Mouse (Mus musculus) ES-E14 (cell line): ENCODE results near the gene Tcea2. TPM values are rescaled to one million over a fixed set of nuclear protein-coding genes. Genes with fewer than 3 reads are reported as not detected.

Experiments
- DNase-seq: peaks from one replicate; pipeline ENCODE4 v3.0.0-alpha.2; 2013; ENCODE audit warnings: low read depth, low spot score
- H3K27ac ChIP-seq: 2 replicates; pipeline ENCODE4 v1.5.1; 2012; ENCODE audit warnings: low read depth, mild to moderate bottlenecking, low read length, moderate library complexity, mixed read lengths; ENCODE audit not compliant: poor library complexity, insufficient read depth, severe bottlenecking
- H3K36me3 ChIP-seq: 2 replicates; pipeline ENCODE4 v1.6.1; 2012; ENCODE audit warnings: mild to moderate bottlenecking, low read length, moderate library complexity, mixed read lengths; ENCODE audit not compliant: control insufficient read depth, poor library complexity, insufficient read depth, severe bottlenecking
- H3K4me1 ChIP-seq, 2 experiments: fragments of 150-350 bp in 1 of 2; sonication (generic) in 1 of 2; 2 replicates each; pipeline ENCODE4 v1.6.1; 2012; ENCODE audit warnings: low read length in 2 of 2, mild to moderate bottlenecking in 1 of 2, mixed read lengths in 1 of 2; ENCODE audit not compliant: control insufficient read depth in 2 of 2, insufficient read depth in 2 of 2, poor library complexity in 1 of 2
- H3K4me3 ChIP-seq, 2 experiments: fragments of 150-350 bp in 1 of 2; sonication (generic) in 1 of 2; 2 replicates each; pipeline ENCODE4 v1.5.1; 2012; ENCODE audit warnings: low read length in 2 of 2, low read depth in 1 of 2, mild to moderate bottlenecking in 1 of 2, mixed read lengths in 1 of 2; ENCODE audit not compliant: insufficient read depth in 1 of 2, poor library complexity in 1 of 2, severe bottlenecking in 1 of 2
- H3K9ac ChIP-seq: 2 replicates; pipeline ENCODE4 v1.6.1; 2012; ENCODE audit warnings: low read depth, mild to moderate bottlenecking, low read length, mixed read lengths; ENCODE audit not compliant: poor library complexity, insufficient read depth, severe bottlenecking
- H3K9me3 ChIP-seq: fragments of 150-350 bp; sonication (generic); 2 replicates; pipeline ENCODE4 v1.6.1; 2012; ENCODE audit warnings: low read depth, mild to moderate bottlenecking, low read length; ENCODE audit not compliant: control insufficient read depth, insufficient read depth
- CHD2 ChIP-seq: IDR thresholded peaks from 2 replicates; pipeline ENCODE4 v1.6.1; 2014; ENCODE audit warnings: mild to moderate bottlenecking, low read depth, low read length, inconsistent platforms
- HCFC1 ChIP-seq: IDR thresholded peaks from 2 replicates; pipeline ENCODE4 v1.6.1; 2012; ENCODE audit warnings: low read length, inconsistent platforms, borderline replicate concordance; ENCODE audit not compliant: insufficient read depth
- MAFK ChIP-seq: IDR thresholded peaks from 2 replicates; pipeline ENCODE4 v1.6.1; 2014; ENCODE audit warnings: mild to moderate bottlenecking, low read depth, low read length, inconsistent platforms; ENCODE audit not compliant: insufficient read depth
- ZC3H11A ChIP-seq: IDR thresholded peaks from 2 replicates; pipeline ENCODE4 v1.6.1; 2012; ENCODE audit warnings: low read depth, mild to moderate bottlenecking, inconsistent platforms, low read length, borderline replicate concordance
- ZNF384 ChIP-seq: IDR thresholded peaks from 2 replicates; pipeline ENCODE4 v1.6.1; 2012; ENCODE audit warnings: low read depth, low read length, inconsistent platforms
- in situ Hi-C, 2 experiments: fragments of 600-800 bp; cut with MboI; formaldehyde crosslinking; loops; one replicate each; pipeline ENCODE4 v1.15.1; 2025; ENCODE audit warnings: low sequenced_read_pairs in 2 of 2, inconsistent platforms in 1 of 2; ENCODE audit not compliant: unreplicated experiment in 2 of 2
- total RNA-seq: library from RNA; depleted of rRNA; stranded (reverse); fragments of 300-350 nt; gene quantifications from 2 replicates; pipeline ENCODE4 v1.2.3, GENCODE M21; 2012

Gene Tcea2
- total RNA-seq, 1 experiment = 11.4 TPM

- no peak for DNase-seq
- Histone ChIP-seq H3K36me3 (no peaks in the 10 kb centered on the region), H3K9me3 (no peaks in the 10 kb centered on the region), H3K4me1 (peaks cover 0 to 12% of the 10 kb centered on the region in 2 experiments; a peak in 1 of 4 replicates), H3K4me3 (peak overlapping the region; percentile 51 to 54), H3K27ac (no peak overlapping the region), H3K9ac (peak overlapping the region; percentile 0)
- TF ChIP-seq CHD2 = no peak
- no peak for TF ChIP-seq ZNF384
- TF ChIP-seq ZC3H11A = no peak
- no peak for TF ChIP-seq MAFK
- TF ChIP-seq HCFC1 = no peak
- in situ Hi-C loops = no loop called here
These were observed 9.2 kb upstream of the Tcea2 start for GRCm38 (mm10) chr2:181670913-181671311.

- in situ Hi-C loops = no loop called here
- Histone ChIP-seq H3K4me1 (peaks cover 0 to 12% of the 10 kb centered on the region in 2 experiments; a peak in 1 of 4 replicates), H3K4me3 (peak within 1 kb of the TSS; percentile 51 to 54), H3K9me3 (no peaks in the 10 kb centered on the region), H3K27ac (no peak within 1 kb of the TSS), H3K9ac (peak within 1 kb of the TSS; percentile 0), H3K36me3 (no peaks in the 10 kb centered on the region)
- TF ChIP-seq MAFK (no peak), CHD2 (no peak), HCFC1 (no peak)
- no peak for DNase-seq
These were observed 8.8 kb upstream of the Tcea2 start, which contains the start of gene Sox18 for GRCm38 (mm10) chr2:181671326-181671725. Gene Sox18 (minus strand): TSS chr2:181671640.

- no peak overlapping the region for H3K4me3 ChIP-seq
- no peaks in the 10 kb centered on the region for H3K9me3 ChIP-seq
- H3K36me3 ChIP-seq = no peaks in the 10 kb centered on the region
- H3K4me1 ChIP-seq = peaks cover 0 to 12% of the 10 kb centered on the region in 2 experiments; a peak in 1 of 4 replicates
- H3K27ac ChIP-seq = no peak overlapping the region
- H3K9ac ChIP-seq = no peak overlapping the region
- in situ Hi-C loops = no loop called here
- no peak for TF ChIP-seq CHD2
- TF ChIP-seq HCFC1 = no peak
- no peak for TF ChIP-seq ZNF384
- TF ChIP-seq MAFK = no peak
- no peak for TF ChIP-seq ZC3H11A
- DNase-seq = no peak
These were observed 8.1 kb upstream of the Tcea2 start for GRCm38 (mm10) chr2:181671984-181672383.

- H3K4me3 ChIP-seq = no peak overlapping the region
- H3K27ac ChIP-seq = no peak overlapping the region
- TF ChIP-seq HCFC1 (no peak), ZC3H11A (no peak), ZNF384 (no peak), CHD2 (no peak), MAFK (no peak)
- peaks cover 0 to 12% of the 10 kb centered on the region in 2 experiments; a peak in 1 of 4 replicates for H3K4me1 ChIP-seq
- H3K9me3 ChIP-seq = no peaks in the 10 kb centered on the region
- no peak for DNase-seq
- H3K36me3 ChIP-seq = no peaks in the 10 kb centered on the region
- H3K9ac ChIP-seq = no peak overlapping the region
- in situ Hi-C loops = no loop called here
These were observed 6.6 kb upstream of the Tcea2 start for GRCm38 (mm10) chr2:181673501-181673900.

GRCm38 (mm10) chr2:181674934-181675333 is 5.2 kb upstream of the Tcea2 start:
- Histone ChIP-seq H3K9me3 (no peaks in the 10 kb centered on the region), H3K36me3 (no peaks in the 10 kb centered on the region), H3K27ac (no peak overlapping the region), H3K9ac (no peak overlapping the region), H3K4me3 (no peak overlapping the region), H3K4me1 (peaks cover 0 to 12% of the 10 kb centered on the region in 2 experiments; a peak in 1 of 4 replicates)
- in situ Hi-C loops = no loop called here
- no peak for TF ChIP-seq ZNF384
- TF ChIP-seq CHD2 = no peak
- DNase-seq = no peak
